Mouse (Mus musculus) cerebellum, adult 11-12 months (tissue): ENCODE measurements around the gene Carmil1.
A peak's percentile ranks its signal among the peaks of the same experiment; 100 is the strongest.
"Not testable (repeated sequence)": the region's sequence is repeated elsewhere in the genome, so short reads cannot be mapped to it uniquely, and the experiment has no call there.

Experiments
- DNase-seq: peaks from one replicate; pipeline ENCODE4 v3.0.0; 2022

Gene Carmil1

DNA sequence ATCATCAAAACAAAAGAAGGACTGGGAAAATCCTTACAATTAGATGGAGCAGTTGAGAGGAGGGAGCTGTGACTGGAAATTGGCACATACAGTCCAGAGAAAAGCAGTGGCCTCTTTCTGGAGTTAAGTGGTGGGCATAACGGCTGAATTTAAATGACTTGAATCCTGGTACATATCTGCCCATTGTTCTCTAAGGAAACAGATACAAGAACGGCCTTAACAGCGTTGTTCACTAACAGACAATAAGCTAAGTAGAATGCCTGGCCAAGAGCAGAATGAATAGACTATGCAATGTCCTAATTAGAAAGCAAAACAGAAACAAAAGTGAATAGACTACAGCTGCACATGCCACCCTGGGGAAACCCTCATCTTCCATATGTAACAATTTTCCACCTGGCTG is 133.6 kb downstream of the Carmil1 start:
- DNase-seq: no peak

DNA sequence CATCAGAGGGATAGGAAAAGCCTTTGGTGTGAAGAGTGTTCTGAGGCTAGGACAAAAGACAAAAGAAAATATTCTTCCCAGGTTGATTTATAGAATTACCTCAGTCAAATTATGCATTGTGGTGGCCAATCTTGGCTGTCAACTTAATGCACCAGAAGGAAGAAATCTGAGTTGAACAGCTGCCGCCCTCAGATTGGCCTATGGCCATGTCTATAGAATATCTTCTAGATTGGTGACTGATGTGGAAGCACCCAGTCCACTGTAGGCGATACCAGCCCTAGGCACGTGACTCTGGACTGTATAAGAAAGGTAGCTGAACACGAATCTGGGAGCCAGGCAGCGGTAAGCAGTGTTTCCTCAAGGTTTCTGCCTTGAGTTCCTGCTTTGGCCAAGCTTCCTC is 134.1 kb downstream of the Carmil1 start:
- no peak for DNase-seq

DNA sequence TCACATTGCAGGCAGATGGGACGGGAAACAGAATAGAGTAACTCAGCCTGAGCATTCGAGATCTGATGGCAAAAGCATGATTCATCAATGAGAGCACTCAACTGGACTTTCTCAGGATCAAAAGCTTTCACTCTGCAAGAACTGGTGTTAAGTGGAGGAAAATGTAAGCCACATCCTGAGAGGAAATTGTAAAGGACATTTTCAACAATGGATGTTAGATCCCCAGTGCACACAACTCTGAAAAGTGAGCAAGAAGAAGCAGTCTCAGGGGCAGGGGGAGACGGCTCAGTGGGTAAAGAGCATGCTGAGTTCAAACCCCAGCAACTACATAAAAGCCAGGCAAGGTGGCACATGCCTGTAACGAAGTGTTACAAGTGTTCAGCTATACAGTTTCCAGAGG is 135.7 kb downstream of the Carmil1 start:
- no peak for DNase-seq

DNA sequence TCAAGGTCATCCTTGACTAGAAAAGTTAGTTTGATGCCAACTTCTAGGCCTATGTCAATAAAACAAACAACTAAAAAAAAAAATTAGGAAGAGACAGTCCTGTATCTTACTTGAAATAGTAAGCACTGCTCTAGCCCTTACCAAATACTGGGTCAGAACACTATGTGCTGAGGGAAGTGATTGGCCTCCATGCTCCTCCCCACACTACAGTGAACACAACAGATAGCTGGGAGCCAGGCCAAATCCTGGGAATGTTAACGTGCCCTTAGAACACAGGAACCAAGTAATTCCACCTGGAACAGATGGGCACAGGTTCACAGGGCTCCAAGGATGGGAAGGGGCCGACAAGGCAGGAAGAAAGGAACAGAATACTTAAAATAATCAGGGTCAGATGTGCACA is 136.5 kb downstream of the Carmil1 start:
- DNase-seq: peak; percentile 22

DNA sequence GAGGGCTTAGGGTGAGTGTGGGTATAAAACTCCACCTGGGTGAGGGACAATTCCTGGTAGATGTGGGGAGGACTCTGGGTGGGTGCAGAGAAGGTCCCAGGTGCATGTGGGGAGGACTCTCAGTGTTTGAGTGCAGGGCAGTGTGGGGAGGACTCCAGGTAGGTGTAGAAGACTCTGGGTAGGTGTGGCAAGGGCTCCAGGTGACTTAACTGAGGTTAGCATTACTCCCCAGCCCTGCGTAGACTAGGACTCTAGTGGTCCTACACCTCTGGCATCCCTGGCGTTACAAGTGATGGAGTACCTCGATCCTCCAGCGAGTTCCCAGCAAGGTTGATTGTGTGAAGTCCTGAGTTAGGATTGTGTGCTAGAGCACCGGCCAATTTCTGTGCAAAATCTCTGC is 143.8 kb downstream of the Carmil1 start:
- DNase-seq: no peak

DNA sequence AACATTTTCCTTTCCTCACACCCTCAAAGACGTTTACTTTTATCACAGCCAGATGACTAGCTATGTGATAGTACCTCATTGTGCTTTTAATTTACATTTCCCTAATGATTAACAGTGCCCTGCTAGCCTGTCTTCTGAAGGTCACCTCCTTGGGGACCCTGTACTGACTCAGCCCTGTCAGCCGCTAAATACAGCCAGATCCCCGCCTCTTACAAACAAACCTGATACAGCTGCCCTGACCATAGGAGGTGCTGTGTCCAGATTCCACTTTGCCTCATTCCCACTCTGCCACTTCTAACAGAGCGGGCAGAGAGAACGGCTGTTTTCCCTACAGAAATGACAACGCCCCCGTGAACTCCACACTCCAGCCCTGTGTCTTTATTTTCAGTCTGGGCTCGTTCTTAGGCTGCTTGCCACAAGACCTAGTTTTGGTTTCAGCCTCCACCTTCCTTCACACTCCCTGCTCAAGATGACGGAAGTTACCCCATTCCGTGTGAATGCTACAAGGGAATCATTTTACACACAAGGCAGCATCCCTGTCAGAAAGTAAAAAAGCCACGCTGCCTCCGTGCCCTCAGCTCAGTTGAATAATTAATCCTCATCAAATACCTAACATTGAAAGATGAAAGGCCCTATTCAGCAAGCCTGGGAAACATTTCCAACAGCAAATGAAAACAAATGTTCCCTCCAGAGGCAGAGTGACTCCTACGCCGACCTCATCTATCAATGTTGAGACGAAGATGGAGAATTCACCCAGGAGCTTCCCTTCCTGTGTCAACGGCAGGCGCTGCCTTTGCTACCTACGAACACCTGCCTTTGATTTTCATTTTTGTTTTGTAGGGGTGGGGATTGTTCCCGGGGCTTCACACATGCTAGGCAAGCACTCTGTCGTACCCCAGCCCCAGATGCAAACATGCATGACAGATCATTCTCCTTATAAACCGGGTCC is 145.0 kb downstream of the Carmil1 start:
- no peak for DNase-seq

DNA sequence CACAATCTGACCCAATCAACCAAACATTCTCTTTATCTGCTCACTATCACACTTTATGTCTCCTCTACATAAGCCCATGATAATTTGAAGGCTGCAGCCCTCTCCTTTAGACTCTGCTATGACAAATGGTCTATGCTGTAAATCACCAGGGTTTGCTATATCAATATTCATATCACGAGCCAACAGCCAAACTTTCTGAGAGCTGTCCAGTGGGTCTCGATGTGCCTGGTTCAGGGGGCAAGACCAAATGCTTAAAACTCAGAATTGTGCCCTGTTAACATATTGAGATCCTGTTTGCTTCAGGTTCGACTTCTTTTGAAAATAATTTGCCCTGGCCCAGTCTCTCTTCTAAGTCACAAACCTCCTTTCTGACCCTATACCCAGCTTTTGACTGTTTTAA is 147.7 kb downstream of the Carmil1 start:
- DNase-seq: no peak

DNA sequence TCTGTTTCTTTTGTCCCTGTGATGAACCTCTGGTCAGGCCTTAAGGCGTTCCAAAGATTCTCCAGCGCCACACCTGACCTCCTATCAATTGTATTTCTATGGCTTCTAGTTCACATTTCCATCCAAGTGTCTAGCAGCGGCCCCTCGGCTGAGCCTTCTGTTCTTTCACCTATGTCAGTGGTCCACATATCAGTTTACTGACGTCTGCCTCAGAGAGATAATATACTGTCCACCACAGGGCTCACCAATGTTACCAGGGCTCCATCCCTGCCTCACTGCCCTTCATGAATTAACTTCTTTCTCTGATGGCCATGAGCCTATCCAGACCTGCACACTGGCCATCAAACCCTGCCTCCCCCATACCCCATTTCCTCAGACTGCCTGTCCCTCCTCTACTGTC is 149.3 kb downstream of the Carmil1 start:
- no peak for DNase-seq

DNA sequence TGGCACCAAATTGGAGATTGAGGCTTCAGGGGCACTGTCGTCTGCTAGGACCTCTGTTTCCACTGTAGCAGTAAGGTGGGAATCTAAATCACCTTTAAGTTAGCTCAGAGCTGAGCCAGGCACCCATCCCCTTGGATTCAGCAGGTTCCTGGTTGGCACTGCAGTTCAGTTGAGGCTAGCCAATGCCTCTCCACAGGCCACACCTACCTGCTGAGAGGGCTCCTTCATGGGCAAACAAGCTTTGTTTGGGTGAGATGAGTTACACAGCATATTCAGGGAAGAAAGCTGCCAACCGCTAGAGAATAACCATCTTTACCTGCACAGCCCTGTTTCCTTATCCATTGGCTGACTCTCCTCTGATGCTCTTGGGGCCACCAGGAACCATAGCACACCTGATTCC is 149.9 kb downstream of the Carmil1 start:
- no peak for DNase-seq

DNA sequence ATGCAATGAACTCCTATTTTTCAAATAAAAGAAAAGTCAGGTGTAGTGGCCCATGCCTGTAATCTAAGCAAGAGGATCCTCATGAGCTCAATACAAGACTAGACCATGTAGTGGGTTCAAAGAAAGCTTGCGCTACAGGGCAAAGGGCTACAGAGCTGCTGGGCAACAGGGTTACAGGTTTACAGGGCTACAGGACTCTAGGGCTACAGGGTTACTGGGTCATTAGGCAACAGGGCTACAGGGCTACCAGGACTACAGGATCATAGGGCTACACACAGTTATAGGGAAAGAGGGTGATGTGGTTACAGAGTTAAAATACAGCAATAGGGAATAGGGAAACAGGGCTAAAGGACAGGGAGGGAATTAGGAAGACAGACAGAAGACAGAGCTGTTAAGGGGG is 151.9 kb downstream of the Carmil1 start:
- DNase-seq: no peak

DNA sequence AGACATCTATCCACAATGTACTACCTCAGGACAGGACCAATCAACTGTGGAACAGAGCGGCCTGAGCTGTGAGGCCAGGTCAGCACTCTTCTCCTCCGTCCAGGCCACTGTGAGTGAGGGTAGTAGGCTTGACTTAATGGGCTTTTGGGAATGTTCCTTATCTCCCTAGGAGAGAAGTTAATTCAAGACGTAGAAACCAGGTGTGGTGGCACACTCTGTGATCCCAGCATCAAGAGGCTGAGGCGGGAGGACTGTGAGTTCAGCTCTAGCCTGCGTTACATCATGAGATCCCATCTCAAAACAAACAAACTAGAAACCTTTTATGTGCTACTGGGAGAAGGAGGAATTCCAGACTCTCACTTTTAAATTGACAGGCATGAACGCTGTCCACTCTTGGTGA is 154.7 kb downstream of the Carmil1 start:
- DNase-seq: no peak

DNA sequence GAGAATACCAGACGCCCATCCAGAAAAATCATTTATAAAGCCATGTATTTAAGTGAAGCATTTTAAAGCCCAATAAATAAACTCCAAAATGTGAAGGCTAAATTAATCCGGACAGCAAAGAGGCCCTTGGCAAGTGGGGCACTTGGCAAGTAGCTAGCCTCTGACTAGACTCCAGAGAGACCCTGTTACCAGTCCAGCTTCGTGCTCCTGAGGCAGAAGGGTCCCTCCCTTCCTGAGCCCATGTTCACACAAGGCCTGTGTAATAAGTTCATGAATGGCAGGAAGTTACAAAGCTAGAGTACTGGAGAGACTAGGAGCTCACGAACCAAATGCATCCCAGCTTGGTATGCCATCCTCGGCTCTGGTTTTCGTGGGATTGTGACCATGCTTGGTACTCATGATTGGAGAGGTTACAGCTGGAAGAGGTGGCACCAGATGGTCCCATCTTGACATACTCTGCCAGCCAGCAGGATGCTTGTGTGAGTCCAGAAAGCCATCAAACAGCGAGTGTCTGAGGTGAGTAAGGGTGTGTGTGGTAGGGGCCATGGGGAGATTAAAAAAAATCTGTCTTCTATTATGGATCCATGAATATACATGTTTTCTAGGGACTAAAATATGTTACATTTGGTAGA is 163.3 kb downstream of the Carmil1 start:
- DNase-seq: peak; percentile 47

DNA sequence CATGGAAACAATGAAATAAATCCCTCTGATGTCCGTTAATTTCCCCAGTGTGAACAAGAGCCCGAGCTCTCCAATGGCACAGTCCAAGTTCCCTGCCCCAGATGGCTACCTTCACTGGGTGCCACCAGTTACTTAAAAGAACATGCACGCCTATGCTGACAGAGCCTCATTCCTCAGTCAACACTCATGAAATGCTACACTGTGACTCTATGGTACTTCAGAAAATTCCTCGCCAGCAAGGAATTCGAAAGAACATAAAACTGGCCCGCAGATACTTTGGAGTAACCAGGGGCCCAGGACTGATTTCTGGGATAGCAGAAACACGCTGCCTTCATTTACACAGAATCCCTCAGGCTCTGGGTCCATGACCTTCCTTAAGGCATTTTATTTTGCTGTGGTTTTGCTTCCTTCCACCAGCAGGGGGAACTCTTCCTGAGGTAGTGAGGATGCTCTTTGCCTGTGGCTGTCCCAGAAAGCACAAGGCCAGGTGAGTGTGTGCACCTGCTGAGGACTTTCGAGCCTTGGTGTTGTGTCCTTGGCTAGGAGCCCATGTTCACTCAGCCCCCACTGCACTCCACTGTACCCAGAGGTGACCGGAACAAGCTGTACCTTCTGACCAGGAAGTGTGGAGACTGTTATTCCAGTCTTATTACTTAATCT is 167.8 kb downstream of the Carmil1 start:
- peak; percentile 56 for DNase-seq

DNA sequence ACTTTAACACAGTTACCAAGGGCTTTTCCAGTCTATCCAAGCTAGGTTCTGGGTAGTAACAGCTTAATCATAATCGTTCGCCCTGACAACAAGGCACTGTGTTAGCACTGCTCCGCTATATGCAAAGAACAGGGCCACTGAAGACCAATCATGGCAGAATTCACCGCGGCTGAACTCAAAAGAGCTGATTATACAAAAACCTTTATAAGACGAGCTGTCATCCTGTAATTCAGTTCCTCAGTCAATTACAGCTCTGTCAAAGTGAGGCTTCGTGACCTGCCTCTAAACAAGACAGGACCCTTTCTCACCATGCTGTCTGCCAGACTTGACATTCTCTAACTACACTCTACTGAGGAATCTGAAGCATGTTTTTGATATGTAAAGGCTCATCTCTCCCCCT is 170.3 kb downstream of the Carmil1 start:
- DNase-seq: no peak

DNA sequence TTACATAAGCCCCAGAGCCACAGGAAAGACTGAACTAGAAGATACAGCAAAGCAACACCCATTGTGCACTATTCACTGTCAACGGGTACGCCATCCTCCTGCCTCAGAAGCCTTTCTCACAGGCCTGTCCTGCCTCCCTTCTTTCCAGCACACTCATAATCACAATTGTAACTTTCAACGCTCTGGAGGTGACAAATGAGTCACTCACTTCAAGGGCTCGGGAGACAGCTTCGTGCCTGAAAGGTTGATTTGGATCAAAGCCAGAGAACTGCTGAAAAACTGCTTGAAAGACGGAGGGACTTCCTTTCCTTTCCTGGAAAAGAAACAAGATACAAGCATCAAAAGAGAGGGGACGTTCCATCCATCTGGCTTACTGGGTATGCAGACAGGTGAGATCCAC is 172.3 kb downstream of the Carmil1 start:
- no peak for DNase-seq

DNA sequence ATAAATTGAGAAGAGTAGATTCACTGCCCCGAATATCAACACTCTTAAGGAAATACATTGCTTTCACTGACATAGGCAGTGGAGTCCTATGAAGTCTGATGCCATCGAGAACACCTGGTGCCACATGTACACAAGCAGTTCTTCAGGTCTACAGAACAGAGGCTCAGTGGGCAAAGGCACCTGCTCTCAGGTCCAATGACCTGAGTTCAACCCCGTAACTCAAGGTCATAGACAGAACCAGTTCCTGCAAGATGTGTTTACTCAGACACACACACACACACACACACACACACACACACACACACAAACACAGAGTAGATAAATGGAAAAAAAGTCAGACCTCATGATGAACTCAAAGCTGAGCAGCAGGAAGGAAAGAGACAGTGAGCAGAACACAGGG is 173.5 kb downstream of the Carmil1 start:
- no peak for DNase-seq

DNA sequence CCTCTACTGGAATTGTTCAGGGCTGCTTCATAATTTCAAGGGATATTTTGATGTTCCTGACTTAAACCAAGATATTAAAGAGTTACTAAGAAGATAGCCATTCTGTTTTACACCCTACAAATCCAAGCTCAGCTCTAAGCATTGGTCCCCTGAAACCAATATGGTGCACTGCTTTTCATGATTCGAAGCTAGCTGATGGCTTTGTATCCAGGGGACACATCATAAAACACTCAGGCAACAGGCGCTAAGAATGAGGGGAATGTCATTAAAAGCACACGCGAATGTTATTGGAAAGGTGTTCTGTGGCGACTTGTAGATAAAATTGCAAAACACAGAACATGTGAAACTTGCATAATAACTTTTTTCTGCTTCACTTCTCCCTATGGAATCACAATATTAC is 174.8 kb downstream of the Carmil1 start:
- DNase-seq: no peak

DNA sequence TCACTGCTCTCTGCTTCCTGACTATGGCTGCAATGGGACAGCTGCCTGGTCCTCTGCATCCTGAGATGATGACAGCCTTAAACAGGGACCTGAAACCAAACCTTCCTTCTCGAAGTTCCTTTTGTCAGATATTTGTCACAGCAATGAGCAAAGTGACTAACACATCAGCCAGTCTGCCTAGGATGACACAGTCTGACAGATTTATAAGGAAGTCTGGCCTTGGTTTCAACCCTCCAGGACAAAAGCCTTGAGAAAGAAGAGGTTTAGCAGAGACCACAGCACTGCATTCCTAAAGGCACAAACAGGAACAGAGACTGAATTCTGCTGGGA is 175.3 kb downstream of the Carmil1 start:
- DNase-seq: no peak

DNA sequence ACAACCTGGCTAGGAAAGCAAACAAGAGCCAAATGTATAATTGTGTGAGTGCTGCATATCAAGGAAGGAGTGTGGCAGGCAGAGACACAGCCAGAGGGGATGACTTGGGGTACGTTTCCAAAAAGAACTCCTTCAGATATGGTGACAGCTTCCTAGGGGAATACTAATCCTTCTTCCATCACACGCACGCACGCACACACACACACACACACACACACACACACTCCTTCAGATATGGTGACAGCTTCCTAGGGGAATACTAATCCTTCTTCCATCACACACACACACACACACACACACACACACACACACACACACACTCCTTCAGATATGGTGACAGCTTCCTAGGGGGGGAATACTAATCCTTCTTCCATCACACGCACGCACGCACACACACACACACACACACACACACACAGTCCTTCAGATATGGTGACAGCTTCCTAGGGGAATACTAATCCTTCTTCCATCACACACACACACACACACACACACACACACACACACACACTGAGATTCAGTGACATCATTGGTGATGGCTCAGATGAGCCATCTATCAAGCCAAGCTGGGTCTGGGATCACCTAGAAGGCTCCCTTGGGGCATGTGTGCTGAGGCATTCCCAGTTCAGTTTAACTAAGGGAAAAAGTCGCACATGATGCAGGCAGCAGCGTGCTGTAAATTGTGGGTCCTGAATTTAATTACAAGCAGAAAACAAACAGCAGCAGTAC is 175.8 kb downstream of the Carmil1 start:
- not testable (repeated sequence) for DNase-seq

DNA sequence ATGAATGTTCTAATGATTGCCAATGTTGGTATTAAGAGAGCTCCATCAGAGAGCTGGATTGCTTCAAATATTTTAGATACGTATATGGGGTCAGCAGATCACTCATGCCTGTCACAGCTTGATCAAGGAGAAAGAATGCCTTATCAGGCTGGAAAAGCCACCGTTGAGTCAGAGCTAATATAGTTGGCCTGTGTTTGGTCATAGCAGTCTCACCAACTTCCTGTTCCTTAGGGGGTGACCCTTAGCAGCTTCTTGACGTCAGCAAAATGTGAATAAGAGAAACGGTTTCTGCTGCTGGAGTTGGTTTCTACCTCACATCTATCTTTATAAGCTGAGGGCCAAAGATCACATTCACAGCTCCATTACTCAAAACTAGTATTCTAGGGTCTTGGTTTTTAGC is 176.6 kb downstream of the Carmil1 start:
- no peak for DNase-seq

DNA sequence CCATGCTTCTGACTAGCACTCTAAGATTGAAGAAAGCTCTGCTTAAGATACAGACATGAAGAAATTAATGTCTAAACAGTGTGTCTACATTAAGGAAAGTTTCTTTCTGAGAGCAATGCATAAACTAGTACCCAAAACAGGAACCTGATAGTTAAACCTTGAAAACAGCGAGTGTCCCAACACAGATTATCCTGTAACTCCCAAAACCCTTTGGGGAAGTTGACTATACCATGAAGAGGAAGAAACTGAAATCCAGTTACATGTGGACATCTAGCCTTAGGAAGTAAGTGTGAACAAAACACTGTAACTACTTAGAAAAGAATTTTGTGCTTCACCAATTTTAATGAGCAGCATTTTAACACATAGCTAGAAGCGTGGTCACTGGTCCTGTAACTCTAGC is 177.4 kb downstream of the Carmil1 start:
- no peak for DNase-seq

DNA sequence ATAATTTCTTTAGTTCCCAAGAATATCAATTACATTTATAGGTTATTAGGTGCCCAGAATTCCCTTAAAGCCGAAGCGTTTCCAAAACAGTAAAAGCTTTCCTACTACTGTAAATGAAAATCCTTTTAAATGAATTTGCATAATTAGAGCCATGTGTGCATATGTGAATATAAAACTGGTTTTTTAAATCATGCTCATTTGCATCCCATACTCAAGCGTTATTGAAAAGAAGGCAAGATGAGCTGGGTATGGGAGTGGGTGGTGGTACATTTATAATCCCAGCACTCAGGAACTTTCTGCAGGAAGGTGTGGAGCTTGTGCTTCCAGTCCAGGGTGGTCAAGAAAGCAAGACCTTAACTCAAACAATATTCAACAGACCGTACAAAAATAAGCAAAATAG is 178.3 kb downstream of the Carmil1 start:
- no peak for DNase-seq
